Comparison of ENCODE assay signal across 16 mouse cellular contexts in genomic region chr5:106722771-106723170, GRCm38 (mm10).
"Had no signal": no experiment of that assay in that cellular context is flagged by ENCODE, and none has a peak within 500 bp of the region (broad histone marks: within the 10 kb centered on the region; RNA-seq: fewer than 3 reads in every experiment).

No protein-coding gene starts in this region.

- H3K27ac ChIP-seq: neural tube, embryonic 13.5 days; neural tube, embryonic 15.5 days; stomach, embryonic 15.5 days; stomach, postnatal 0 days had no signal

- H3K4me3 ChIP-seq: neural tube, embryonic 13.5 days; neural tube, embryonic 15.5 days; stomach, embryonic 15.5 days had no signal

- H3K36me3 ChIP-seq: neural tube, embryonic 13.5 days; neural tube, embryonic 15.5 days; stomach, embryonic 15.5 days had no signal

- H3K9me3 ChIP-seq: neural tube, embryonic 13.5 days; neural tube, embryonic 15.5 days; stomach, embryonic 15.5 days had no signal

- H3K4me1 ChIP-seq: neural tube, embryonic 13.5 days; neural tube, embryonic 15.5 days; stomach, embryonic 15.5 days had no signal

- H3K9ac ChIP-seq: neural tube, embryonic 13.5 days; neural tube, embryonic 15.5 days; stomach, embryonic 15.5 days had no signal

- H3K27me3 ChIP-seq: neural tube, embryonic 13.5 days; neural tube, embryonic 15.5 days; stomach, embryonic 15.5 days had no signal

- H3K4me2 ChIP-seq: neural tube, embryonic 13.5 days; neural tube, embryonic 15.5 days; stomach, embryonic 15.5 days had no signal

- DNase-seq: retina, postnatal 1 day; right cerebral cortex, adult 18-20 months; right cerebral cortex, postnatal 14 days; right cerebral cortex, postnatal 25 days; right cerebral cortex, postnatal 4 days; spleen, adult 18-20 months; thymus, adult 18-20 months; thymus, adult 2 months; thymus, postnatal 14 days; thymus, postnatal 25 days; thymus, postnatal 36 days; thymus, postnatal 4 days had no signal
